Mouse (Mus musculus): ENCODE results near the gene Zfp217. TPM values are rescaled to one million over a fixed set of nuclear protein-coding genes. Genes with fewer than 3 reads are reported as not detected.
"Not testable (repeated sequence)": the region's sequence is repeated elsewhere in the genome, so short reads cannot be mapped to it uniquely, and the experiment has no call there.

The Zfp217 gene
- polyA plus RNA-seq, 1 experiment from 2014 or later: 5.4 TPM

- Histone ChIP-seq H3K36me3 (ENCODE audit: control insufficient read depth, insufficient read depth, low read length) (no peaks in the 10 kb centered on the region), H3K4me2 (peak overlapping the region; percentile 78), H3K27me3 (replicated peaks; ENCODE audit: control insufficient read depth, insufficient read depth, low read length) (no peaks in the 10 kb centered on the region), H3K4me1 (replicated peaks; ENCODE audit: control insufficient read depth, insufficient read depth, low read length) (peaks cover 3% of the 10 kb centered on the region; the same call in 1 of the 2 replicates), H3K9ac (ENCODE audit: low read depth, low read length) (peak overlapping the region; percentile 63), H3K4me3 (ENCODE audit: low read depth, low read length) (peak overlapping the region; percentile 61), H3K9me3 (ENCODE audit: control insufficient read depth, low read length) (no peaks in the 10 kb centered on the region), H3K27ac (ENCODE audit: low read depth, low read length) (peak overlapping the region; percentile 48)
- ATAC-seq (replicated peaks; ENCODE audit: low FRiP score): peak; percentile 88
- peak; percentile 70 for DNase-seq (ENCODE audit: low spot score)
- under 1% methylated on average over 33 of the region's 33 CpGs for WGBS
Measured at GRCm38 (mm10) chr2:170184175-170184983, 36.5 kb upstream of the Zfp217 start.

GRCm38 (mm10) chr2:170183851-170184174 is 35.9 kb upstream of the Zfp217 start:
- Histone ChIP-seq H3K4me1 (replicated peaks; ENCODE audit: control insufficient read depth, insufficient read depth, low read length) (peaks cover 3% of the 10 kb centered on the region; the same call in 1 of the 2 replicates), H3K27me3 (replicated peaks; ENCODE audit: control insufficient read depth, insufficient read depth, low read length) (no peaks in the 10 kb centered on the region), H3K27ac (ENCODE audit: low read depth, low read length) (no peak overlapping the region), H3K9me3 (ENCODE audit: control insufficient read depth, low read length) (no peaks in the 10 kb centered on the region), H3K4me3 (ENCODE audit: low read depth, low read length) (no peak overlapping the region), H3K9ac (ENCODE audit: low read depth, low read length) (no peak overlapping the region), H3K36me3 (ENCODE audit: control insufficient read depth, insufficient read depth, low read length) (no peaks in the 10 kb centered on the region), H3K4me2 (peak overlapping the region; percentile 78)
- ATAC-seq (replicated peaks; ENCODE audit: low FRiP score) (no peak), DNase-seq (ENCODE audit: low spot score) (no peak)
- 76% methylated on average over 4 of the region's 4 CpGs for WGBS

DNA sequence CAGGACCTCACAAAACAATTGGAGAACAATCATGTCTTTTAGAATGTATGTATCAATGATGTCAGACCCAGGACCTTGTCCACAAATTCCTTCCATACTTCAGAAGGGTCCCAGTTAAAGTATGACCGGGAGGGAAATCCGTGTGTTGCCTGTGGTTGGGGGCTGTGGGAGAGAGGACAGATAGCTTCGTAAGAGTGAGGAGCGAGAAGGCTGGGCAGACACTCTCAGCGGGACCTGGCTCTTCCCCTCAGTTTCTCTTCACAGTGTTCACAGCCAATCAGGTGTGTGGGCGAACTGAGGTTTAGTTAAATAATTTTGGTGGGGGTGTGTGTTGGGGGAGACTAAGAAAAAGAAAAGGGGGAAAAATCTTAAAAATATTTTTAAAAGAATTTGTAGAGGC is 34.0 kb upstream of the Zfp217 start:
- Histone ChIP-seq H3K9me3 (ENCODE audit: control insufficient read depth, low read length) (no peaks in the 10 kb centered on the region), H3K4me1 (replicated peaks; ENCODE audit: control insufficient read depth, insufficient read depth, low read length) (peaks cover 13% of the 10 kb centered on the region), H3K27me3 (replicated peaks; ENCODE audit: control insufficient read depth, insufficient read depth, low read length) (no peaks in the 10 kb centered on the region), H3K4me2 (no peak overlapping the region), H3K27ac (ENCODE audit: low read depth, low read length) (no peak overlapping the region), H3K36me3 (ENCODE audit: control insufficient read depth, insufficient read depth, low read length) (no peaks in the 10 kb centered on the region), H3K4me3 (ENCODE audit: low read depth, low read length) (no peak overlapping the region), H3K9ac (ENCODE audit: low read depth, low read length) (no peak overlapping the region)
- no peak for ATAC-seq (replicated peaks; ENCODE audit: low FRiP score)
- DNase-seq (ENCODE audit: low spot score): no peak
- WGBS: 74% methylated on average over 6 of the region's 6 CpGs

DNA sequence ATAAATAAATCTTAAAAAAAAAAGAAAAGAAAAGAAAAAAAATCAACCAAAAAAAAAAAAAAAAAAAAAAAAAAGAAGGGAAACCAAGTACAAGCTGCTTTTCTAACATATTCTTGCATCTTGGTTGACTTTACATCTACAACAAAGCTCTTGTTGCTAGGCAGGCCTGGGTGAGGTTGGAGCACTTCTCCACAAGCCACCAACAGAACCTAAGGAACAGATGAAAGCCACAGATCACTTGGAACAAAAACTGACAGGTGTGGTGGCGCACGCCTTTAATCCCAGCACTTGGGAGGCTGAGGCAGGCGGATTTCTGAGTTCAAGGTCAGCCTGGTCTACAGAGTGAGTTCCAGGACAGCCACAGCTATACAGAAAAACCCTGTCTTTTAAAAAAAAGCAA is 32.9 kb upstream of the Zfp217 start:
- ATAC-seq (replicated peaks; ENCODE audit: low FRiP score); H3K9ac ChIP-seq (ENCODE audit: low read depth, low read length); H3K9me3 ChIP-seq (ENCODE audit: control insufficient read depth, low read length); H3K27me3 ChIP-seq (replicated peaks; ENCODE audit: control insufficient read depth, insufficient read depth, low read length); H3K4me3 ChIP-seq (ENCODE audit: low read depth, low read length); H3K4me2 ChIP-seq; DNase-seq (ENCODE audit: low spot score); H3K27ac ChIP-seq (ENCODE audit: low read depth, low read length); H3K36me3 ChIP-seq (ENCODE audit: control insufficient read depth, insufficient read depth, low read length): not testable (repeated sequence)
- peaks cover 24% of the 10 kb centered on the region for H3K4me1 ChIP-seq (replicated peaks; ENCODE audit: control insufficient read depth, insufficient read depth, low read length)
- 88% methylated on average over 3 of the region's 3 CpGs for WGBS

DNA sequence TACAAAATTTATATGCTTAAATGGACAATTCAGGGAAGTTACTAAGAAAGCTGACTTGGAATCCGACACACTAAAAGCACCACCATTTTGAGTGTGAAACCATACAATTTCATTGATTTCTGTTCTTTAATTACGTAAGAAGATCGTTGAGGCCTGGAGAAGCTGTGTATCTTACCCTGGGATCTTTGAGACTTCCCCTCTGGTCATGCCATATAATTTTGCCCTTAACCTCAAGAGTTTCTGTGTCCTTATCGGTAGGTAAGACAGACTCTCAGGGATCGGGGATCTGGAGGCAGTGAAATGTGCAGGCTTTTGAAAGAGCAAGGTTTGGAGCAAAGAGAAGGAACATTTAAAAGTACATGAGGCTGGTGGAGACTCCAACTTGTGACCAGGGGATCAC is 31.4 kb upstream of the Zfp217 start:
- H3K27me3 ChIP-seq (replicated peaks; ENCODE audit: control insufficient read depth, insufficient read depth, low read length): no peaks in the 10 kb centered on the region
- DNase-seq (ENCODE audit: low spot score) (no peak), ATAC-seq (replicated peaks; ENCODE audit: low FRiP score) (no peak)
- H3K9me3 ChIP-seq (ENCODE audit: control insufficient read depth, low read length): no peaks in the 10 kb centered on the region
- 61% methylated on average over 5 of the region's 5 CpGs for WGBS
- no peaks in the 10 kb centered on the region for H3K36me3 ChIP-seq (ENCODE audit: control insufficient read depth, insufficient read depth, low read length)
- H3K9ac ChIP-seq (ENCODE audit: low read depth, low read length): no peak overlapping the region
- H3K4me2 ChIP-seq: no peak overlapping the region
- no peak overlapping the region for H3K27ac ChIP-seq (ENCODE audit: low read depth, low read length)
- no peak overlapping the region for H3K4me3 ChIP-seq (ENCODE audit: low read depth, low read length)
- H3K4me1 ChIP-seq (replicated peaks; ENCODE audit: control insufficient read depth, insufficient read depth, low read length): peaks cover 37% of the 10 kb centered on the region

DNA sequence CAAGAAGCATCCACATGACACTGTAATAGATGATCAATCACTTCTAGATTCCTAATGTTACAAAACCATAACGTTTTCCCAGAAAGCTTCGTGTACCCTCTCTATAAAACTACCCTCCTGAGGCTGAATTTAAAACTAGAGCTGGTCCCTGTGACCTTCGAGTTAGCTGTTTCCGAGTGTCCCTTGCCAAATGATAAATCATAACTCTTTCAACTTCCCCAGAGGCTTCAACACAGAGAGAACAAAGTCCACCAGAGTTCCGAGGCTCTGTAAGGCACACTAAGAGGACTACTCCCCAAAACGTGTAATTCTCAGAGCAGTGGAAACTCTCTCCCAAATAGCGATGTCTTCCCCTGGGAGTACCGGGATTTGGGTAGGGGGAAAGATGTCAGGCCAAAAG is 29.4 kb upstream of the Zfp217 start:
- Histone ChIP-seq H3K27ac (ENCODE audit: low read depth, low read length) (no peak overlapping the region), H3K9me3 (ENCODE audit: control insufficient read depth, low read length) (no peaks in the 10 kb centered on the region), H3K4me2 (no peak overlapping the region), H3K27me3 (replicated peaks; ENCODE audit: control insufficient read depth, insufficient read depth, low read length) (no peaks in the 10 kb centered on the region), H3K4me3 (ENCODE audit: low read depth, low read length) (no peak overlapping the region), H3K4me1 (replicated peaks; ENCODE audit: control insufficient read depth, insufficient read depth, low read length) (peaks cover 43% of the 10 kb centered on the region), H3K36me3 (ENCODE audit: control insufficient read depth, insufficient read depth, low read length) (no peaks in the 10 kb centered on the region), H3K9ac (ENCODE audit: low read depth, low read length) (no peak overlapping the region)
- ATAC-seq (replicated peaks; ENCODE audit: low FRiP score): no peak
- no peak for DNase-seq (ENCODE audit: low spot score)
- WGBS: 42% methylated on average over 8 of the region's 8 CpGs

DNA sequence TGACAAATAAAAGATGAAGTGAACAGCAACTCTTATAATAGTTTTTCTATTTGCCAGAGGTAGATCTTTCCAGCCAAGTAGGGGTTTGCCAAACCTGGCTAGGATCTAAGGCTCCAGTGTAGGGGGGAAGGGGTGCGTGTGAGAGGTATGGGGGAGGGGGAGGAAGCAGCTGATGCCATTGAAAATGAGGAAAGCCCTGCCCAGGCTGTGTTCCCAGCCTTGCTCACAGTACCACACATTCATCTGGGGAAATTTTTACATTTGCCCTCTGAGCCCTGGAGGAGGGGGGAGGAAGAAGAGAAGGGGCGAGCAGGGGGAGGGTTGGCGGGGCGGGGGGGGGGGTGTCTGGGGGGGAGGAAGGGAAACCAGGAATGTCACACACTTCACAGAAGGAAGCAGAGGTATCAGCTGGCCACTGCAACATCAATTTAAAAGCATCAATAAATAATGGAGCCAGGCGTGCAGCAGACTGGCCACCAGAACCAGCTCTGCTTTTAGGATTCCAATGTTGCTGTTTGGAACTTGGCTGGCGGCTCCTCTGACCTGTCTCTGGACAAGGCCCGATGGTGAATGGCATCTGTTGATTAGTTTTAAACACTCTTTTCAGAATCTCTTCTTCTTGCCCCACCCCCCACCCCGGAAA is 28.5 kb upstream of the Zfp217 start:
- DNase-seq (ENCODE audit: low spot score) (no peak), ATAC-seq (replicated peaks; ENCODE audit: low FRiP score) (no peak)
- Histone ChIP-seq H3K4me3 (ENCODE audit: low read depth, low read length) (no peak overlapping the region), H3K4me2 (no peak overlapping the region), H3K9ac (ENCODE audit: low read depth, low read length) (no peak overlapping the region), H3K27ac (ENCODE audit: low read depth, low read length) (0 out of 2 replicates have a peak overlapping the region, but pooled peaks have one; percentile 19), H3K9me3 (ENCODE audit: control insufficient read depth, low read length) (no peaks in the 10 kb centered on the region), H3K4me1 (replicated peaks; ENCODE audit: control insufficient read depth, insufficient read depth, low read length) (peaks cover 43% of the 10 kb centered on the region), H3K27me3 (replicated peaks; ENCODE audit: control insufficient read depth, insufficient read depth, low read length) (no peaks in the 10 kb centered on the region), H3K36me3 (ENCODE audit: control insufficient read depth, insufficient read depth, low read length) (no peaks in the 10 kb centered on the region)
- 43% methylated on average over 5 of the region's 8 CpGs for WGBS

GRCm38 (mm10) chr2:170175661-170176150 is 27.8 kb upstream of the Zfp217 start:
- 0 out of 2 replicates have a peak overlapping the region, but pooled peaks have one; percentile 5 for H3K9ac ChIP-seq (ENCODE audit: low read depth, low read length)
- H3K4me2 ChIP-seq: peak overlapping the region; percentile 16
- H3K36me3 ChIP-seq (ENCODE audit: control insufficient read depth, insufficient read depth, low read length): no peaks in the 10 kb centered on the region
- ATAC-seq (replicated peaks; ENCODE audit: low FRiP score) (peak; percentile 73), DNase-seq (ENCODE audit: low spot score) (no peak)
- WGBS: 27% methylated on average over 7 of the region's 7 CpGs
- peak overlapping the region; percentile 83 for H3K27ac ChIP-seq (ENCODE audit: low read depth, low read length)
- peaks cover 43% of the 10 kb centered on the region for H3K4me1 ChIP-seq (replicated peaks; ENCODE audit: control insufficient read depth, insufficient read depth, low read length)
- H3K4me3 ChIP-seq (ENCODE audit: low read depth, low read length): no peak overlapping the region
- no peaks in the 10 kb centered on the region for H3K9me3 ChIP-seq (ENCODE audit: control insufficient read depth, low read length)
- no peaks in the 10 kb centered on the region for H3K27me3 ChIP-seq (replicated peaks; ENCODE audit: control insufficient read depth, insufficient read depth, low read length)
